Mouse (Mus musculus): ENCODE results near the gene Zbtb4. TPM values are rescaled to one million over a fixed set of nuclear protein-coding genes. Genes with fewer than 3 reads are reported as not detected.

The Zbtb4 gene
- polyA plus RNA-seq, 1 experiment from 2014 or later: 2.3 TPM

- ATAC-seq: peak; percentile 79
- 2% methylated on average over 60 of the region's 60 CpGs for WGBS
- peaks cover 7% of the 10 kb centered on the region; the same call in 1 of the 2 replicates for H3K27me3 ChIP-seq (replicated peaks)
- H3K27ac ChIP-seq: peak overlapping the region; percentile 79
- H3K36me3 ChIP-seq: no peaks in the 10 kb centered on the region
- H3K4me1 ChIP-seq (replicated peaks): peaks cover 57% of the 10 kb centered on the region
- no peaks in the 10 kb centered on the region for H3K9me3 ChIP-seq
- peak overlapping the region; percentile 64 for H3K9ac ChIP-seq
- peak overlapping the region; percentile 51 for H3K4me3 ChIP-seq (replicated peaks)
- H3K4me2 ChIP-seq (replicated peaks): peak overlapping the region; percentile 98
Measured at GRCm38 (mm10) chr11:69803786-69804651, 38.3 kb downstream of the Zbtb4 start.

DNA sequence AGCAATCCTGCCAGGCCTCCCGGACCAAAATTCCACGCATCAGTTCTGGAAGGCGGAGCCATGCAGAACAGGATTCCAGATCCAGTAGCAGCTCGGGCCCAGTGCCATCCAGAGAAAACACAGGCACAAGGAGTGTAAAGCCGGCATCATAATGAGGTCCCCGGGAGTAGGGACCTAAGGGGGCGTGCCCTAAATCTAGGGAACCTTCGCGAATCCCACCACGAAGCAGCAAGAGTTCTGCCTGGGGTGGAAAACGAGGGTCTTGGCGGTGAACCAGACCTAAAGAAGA, 38.9 kb downstream of the Zbtb4 start:
- Histone ChIP-seq H3K4me1 (replicated peaks) (peaks cover 51% of the 10 kb centered on the region), H3K27ac (peak overlapping the region; percentile 79), H3K9ac (peak overlapping the region; percentile 64), H3K4me2 (replicated peaks) (peak overlapping the region; percentile 98), H3K9me3 (no peaks in the 10 kb centered on the region), H3K27me3 (replicated peaks) (peaks cover 7% of the 10 kb centered on the region; the same call in 1 of the 2 replicates), H3K36me3 (no peaks in the 10 kb centered on the region), H3K4me3 (replicated peaks) (peak overlapping the region; percentile 51)
- no peak for ATAC-seq
- 11% methylated on average over 12 of the region's 12 CpGs for WGBS

- Histone ChIP-seq H3K36me3 (no peaks in the 10 kb centered on the region), H3K4me2 (replicated peaks) (peak within 1 kb of the TSS; percentile 98), H3K27me3 (replicated peaks) (peaks cover 7% of the 10 kb centered on the region; the same call in 1 of the 2 replicates), H3K27ac (peak within 1 kb of the TSS; percentile 79), H3K4me3 (replicated peaks) (peak within 1 kb of the TSS; percentile 51), H3K4me1 (replicated peaks) (peaks cover 48% of the 10 kb centered on the region), H3K9me3 (no peaks in the 10 kb centered on the region), H3K9ac (peak within 1 kb of the TSS; percentile 64)
- peak; percentile 48 for ATAC-seq
- 9% methylated on average over 29 of the region's 29 CpGs for WGBS
Measured at GRCm38 (mm10) chr11:69804972-69805909, 39.5 kb downstream of the Zbtb4 start, which contains the start of gene Tmem102. TSS of gene Tmem102 (minus strand) at chr11:69805624.

- no peak overlapping the region for H3K4me2 ChIP-seq (replicated peaks)
- no peaks in the 10 kb centered on the region for H3K36me3 ChIP-seq
- peaks cover 7% of the 10 kb centered on the region; the same call in 1 of the 2 replicates for H3K27me3 ChIP-seq (replicated peaks)
- WGBS: 79% methylated on average over 4 of the region's 4 CpGs
- no peak overlapping the region for H3K4me3 ChIP-seq (replicated peaks)
- peaks cover 36% of the 10 kb centered on the region for H3K4me1 ChIP-seq (replicated peaks)
- ATAC-seq: no peak
- no peak overlapping the region for H3K27ac ChIP-seq
- no peaks in the 10 kb centered on the region for H3K9me3 ChIP-seq
- H3K9ac ChIP-seq: no peak overlapping the region
Measured at GRCm38 (mm10) chr11:69806378-69806777, 40.7 kb downstream of the Zbtb4 start.

- no peak for ATAC-seq
- 61% methylated on average over 2 of the region's 2 CpGs for WGBS
Measured at GRCm38 (mm10) chr11:69807641-69808040, 41.9 kb downstream of the Zbtb4 start.

GRCm38 (mm10) chr11:69810280-69810679, 44.6 kb downstream of the Zbtb4 start:
- Histone ChIP-seq H3K4me2 (replicated peaks) (no peak overlapping the region), H3K27me3 (replicated peaks) (no peaks in the 10 kb centered on the region; the same call in 1 of the 2 replicates), H3K36me3 (no peaks in the 10 kb centered on the region), H3K4me1 (replicated peaks) (no peaks in the 10 kb centered on the region), H3K9me3 (no peaks in the 10 kb centered on the region), H3K4me3 (replicated peaks) (no peak overlapping the region), H3K27ac (no peak overlapping the region), H3K9ac (no peak overlapping the region)
- no peak for ATAC-seq

More at GRCm38 (mm10) chr11:69807641-69808040, 41.9 kb downstream of the Zbtb4 start:
- no peaks in the 10 kb centered on the region for H3K9me3 ChIP-seq
- H3K27me3 ChIP-seq (replicated peaks): peaks cover 7% of the 10 kb centered on the region; the same call in 1 of the 2 replicates
- no peak overlapping the region for H3K9ac ChIP-seq
- no peak overlapping the region for H3K4me2 ChIP-seq (replicated peaks)
- no peak overlapping the region for H3K4me3 ChIP-seq (replicated peaks)
- no peaks in the 10 kb centered on the region for H3K36me3 ChIP-seq
- no peak overlapping the region for H3K27ac ChIP-seq
- H3K4me1 ChIP-seq (replicated peaks): peaks cover 24% of the 10 kb centered on the region

- Histone ChIP-seq H3K4me2 (replicated peaks) (no peak within 1 kb of the TSS), H3K9ac (no peak within 1 kb of the TSS), H3K27ac (no peak within 1 kb of the TSS), H3K27me3 (replicated peaks) (no peaks in the 10 kb centered on the region), H3K4me3 (replicated peaks) (no peak within 1 kb of the TSS), H3K4me1 (replicated peaks) (no peaks in the 10 kb centered on the region), H3K36me3 (no peaks in the 10 kb centered on the region), H3K9me3 (no peaks in the 10 kb centered on the region)
- no peak for ATAC-seq
- WGBS: 66% methylated on average over 10 of the region's 10 CpGs
Measured at GRCm38 (mm10) chr11:69815155-69815554, 49.4 kb downstream of the Zbtb4 start, which contains the start of gene Gm39566. TSS of gene Gm39566 (minus strand) at chr11:69815298.

DNA sequence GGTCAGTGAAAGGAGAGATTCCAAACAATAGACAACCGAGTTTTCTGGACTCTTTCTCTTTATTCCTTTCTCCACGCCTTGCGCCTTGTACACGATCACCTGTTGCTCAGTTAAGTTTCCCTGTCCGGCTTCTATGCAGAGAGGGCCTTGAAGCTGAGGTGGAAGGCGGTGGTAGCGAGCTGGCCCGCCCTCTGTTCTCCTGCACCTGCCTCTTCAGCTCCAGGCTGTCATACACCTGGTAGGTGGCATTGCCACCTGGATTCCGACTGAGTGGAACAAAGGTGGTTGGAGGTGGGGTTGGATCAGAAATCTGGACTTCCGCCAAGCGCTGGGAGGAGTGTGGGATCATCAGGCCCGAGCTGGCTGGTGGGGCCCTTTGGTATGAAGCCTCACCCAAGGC, 50.8 kb downstream of the Zbtb4 start:
- H3K9me3 ChIP-seq: no peaks in the 10 kb centered on the region
- H3K4me2 ChIP-seq (replicated peaks): no peak overlapping the region
- H3K4me1 ChIP-seq (replicated peaks): no peaks in the 10 kb centered on the region
- H3K27me3 ChIP-seq (replicated peaks): no peaks in the 10 kb centered on the region
- H3K27ac ChIP-seq: no peak overlapping the region
- peak; percentile 43 for ATAC-seq
- no peaks in the 10 kb centered on the region for H3K36me3 ChIP-seq
- 78% methylated on average over 12 of the region's 12 CpGs for WGBS
- no peak overlapping the region for H3K4me3 ChIP-seq (replicated peaks)
- H3K9ac ChIP-seq: no peak overlapping the region

- H3K9ac ChIP-seq: no peak within 1 kb of the TSS
- H3K36me3 ChIP-seq: no peaks in the 10 kb centered on the region
- no peak for ATAC-seq
- no peaks in the 10 kb centered on the region for H3K4me1 ChIP-seq (replicated peaks)
- H3K4me2 ChIP-seq (replicated peaks): no peak within 1 kb of the TSS
- no peaks in the 10 kb centered on the region for H3K27me3 ChIP-seq (replicated peaks)
- H3K27ac ChIP-seq: no peak within 1 kb of the TSS
- H3K9me3 ChIP-seq: no peaks in the 10 kb centered on the region
- WGBS: 74% methylated on average over 2 of the region's 2 CpGs
- H3K4me3 ChIP-seq (replicated peaks): no peak within 1 kb of the TSS
Measured at GRCm38 (mm10) chr11:69818365-69818764, 52.7 kb downstream of the Zbtb4 start, which contains the start of gene Spem2. TSS of gene Spem2 (minus strand) at chr11:69818465.

GRCm38 (mm10) chr11:69818871-69819270, 53.2 kb downstream of the Zbtb4 start:
- no peak overlapping the region for H3K4me2 ChIP-seq (replicated peaks)
- 88% methylated on average over 8 of the region's 8 CpGs for WGBS
- H3K36me3 ChIP-seq: no peaks in the 10 kb centered on the region
- ATAC-seq: no peak
- H3K4me1 ChIP-seq (replicated peaks): no peaks in the 10 kb centered on the region
- no peak overlapping the region for H3K9ac ChIP-seq
- no peak overlapping the region for H3K27ac ChIP-seq
- no peaks in the 10 kb centered on the region for H3K27me3 ChIP-seq (replicated peaks)
- no peaks in the 10 kb centered on the region for H3K9me3 ChIP-seq
- H3K4me3 ChIP-seq (replicated peaks): no peak overlapping the region

DNA sequence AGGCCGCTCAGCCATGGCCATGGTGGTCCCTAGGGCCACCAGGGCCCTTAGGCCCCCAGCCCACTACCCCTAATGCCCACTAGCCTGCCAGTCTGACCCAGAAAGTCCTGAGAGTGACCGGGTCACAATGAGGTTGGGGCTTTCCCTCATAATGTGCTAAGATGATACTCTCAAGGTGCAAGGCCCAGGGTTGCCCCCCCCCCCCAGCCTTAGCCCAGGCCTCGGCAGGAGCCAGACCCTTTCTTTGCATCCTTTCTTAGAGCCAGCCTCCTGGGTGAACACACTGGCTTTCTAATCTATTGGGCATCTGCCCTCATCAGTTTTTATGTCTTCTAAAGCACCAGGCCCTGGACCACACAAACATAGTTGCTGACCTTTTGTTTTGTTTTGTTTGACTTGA, 56.4 kb downstream of the Zbtb4 start, which contains the start of gene Spem1:
TSS of gene Spem1 (minus strand) at position 101 of the 400 bp plus-strand sequence.
- Histone ChIP-seq H3K9me3 (no peaks in the 10 kb centered on the region), H3K27ac (no peak within 1 kb of the TSS), H3K27me3 (replicated peaks) (no peaks in the 10 kb centered on the region), H3K36me3 (peaks cover 10% of the 10 kb centered on the region; the same call in 1 of the 2 replicates), H3K4me1 (replicated peaks) (no peaks in the 10 kb centered on the region), H3K4me2 (replicated peaks) (no peak within 1 kb of the TSS), H3K9ac (no peak within 1 kb of the TSS), H3K4me3 (replicated peaks) (no peak within 1 kb of the TSS)
- no peak for ATAC-seq
- WGBS: 79% methylated on average over 3 of the region's 3 CpGs

GRCm38 (mm10) chr11:69823456-69823855, 57.7 kb downstream of the Zbtb4 start:
- ATAC-seq: no peak
- Histone ChIP-seq H3K9ac (no peak overlapping the region), H3K4me3 (replicated peaks) (no peak overlapping the region), H3K4me2 (replicated peaks) (no peak overlapping the region), H3K4me1 (replicated peaks) (no peaks in the 10 kb centered on the region), H3K36me3 (peaks cover 21% of the 10 kb centered on the region), H3K27me3 (replicated peaks) (no peaks in the 10 kb centered on the region), H3K9me3 (no peaks in the 10 kb centered on the region), H3K27ac (no peak overlapping the region)
- 83% methylated on average over 2 of the region's 2 CpGs for WGBS

Measured in intestine, embryonic 15.5 days (tissue).